Mouse (Mus musculus) spleen, adult 2 months (tissue): ENCODE data around the gene Gm42906. TPM values are rescaled to one million over a fixed set of nuclear protein-coding genes. Genes with fewer than 3 reads are reported as not detected.

Experiments used
- DNase-seq, 2 experiments: peaks; one replicate each; pipeline versions ENCODE4 v3.0.0 to v3.0.0-alpha.2; 2012 to 2021; ENCODE audit warnings: low spot score in 2 of 2, low read depth in 1 of 2
- H3K27ac ChIP-seq: fragments of 200-500 bp; 2 replicates; pipeline ENCODE4 v1.5.1; 2012; ENCODE audit warnings: low read length, inconsistent platforms; ENCODE audit not compliant: insufficient read depth
- H3K27me3 ChIP-seq: fragments of 200-500 bp; 2 replicates; pipeline ENCODE4 v1.6.1; 2012; ENCODE audit warnings: mild to moderate bottlenecking, moderate library complexity, low read length, inconsistent platforms; ENCODE audit not compliant: control insufficient read depth, insufficient read depth
- H3K36me3 ChIP-seq: fragments of 200-500 bp; 2 replicates; pipeline ENCODE4 v1.6.1; 2012; ENCODE audit warnings: mild to moderate bottlenecking, low read length, inconsistent platforms; ENCODE audit not compliant: control insufficient read depth, insufficient read depth
- H3K4me1 ChIP-seq: fragments of 200-500 bp; 2 replicates; pipeline ENCODE4 v1.6.1; 2011; ENCODE audit warnings: inconsistent platforms; ENCODE audit not compliant: control insufficient read depth, insufficient read depth, insufficient read length
- H3K4me3 ChIP-seq: fragments of 200-500 bp; 2 replicates; pipeline ENCODE4 v1.5.1; 2011; ENCODE audit warnings: mild to moderate bottlenecking, inconsistent platforms; ENCODE audit not compliant: insufficient read depth, insufficient read length; ENCODE audit errors: extremely low read depth
- CTCF ChIP-seq: fragments of 200-500 bp; IDR thresholded peaks from 2 replicates; pipeline ENCODE4 v1.5.1; 2011; ENCODE audit warnings: mild to moderate bottlenecking, inconsistent platforms; ENCODE audit not compliant: insufficient read depth, insufficient read length, insufficient replicate concordance; ENCODE audit errors: extremely low read depth
- POLR2A ChIP-seq: fragments of 200-500 bp; IDR thresholded peaks from 2 replicates; pipeline ENCODE4 v1.6.1; 2011; ENCODE audit warnings: low read depth, low read length, inconsistent platforms
- WGBS: fragments of 180-500 bp; shearing (Covaris S2); methylation state at CpG from one replicate; pipeline ENCODE4 v1.1.7; 2018; 5-methylcytosine and 5-hydroxymethylcytosine counted together
- polyA plus RNA-seq: library from polyadenylated mRNA; depleted of rRNA; stranded (reverse); fragments of >200 nt; gene quantifications from 2 replicates; pipeline ENCODE4 v1.2.3, GENCODE M21; 2012

Gene Gm42906
- polyA plus RNA-seq, 1 experiment, result not detected

DNA sequence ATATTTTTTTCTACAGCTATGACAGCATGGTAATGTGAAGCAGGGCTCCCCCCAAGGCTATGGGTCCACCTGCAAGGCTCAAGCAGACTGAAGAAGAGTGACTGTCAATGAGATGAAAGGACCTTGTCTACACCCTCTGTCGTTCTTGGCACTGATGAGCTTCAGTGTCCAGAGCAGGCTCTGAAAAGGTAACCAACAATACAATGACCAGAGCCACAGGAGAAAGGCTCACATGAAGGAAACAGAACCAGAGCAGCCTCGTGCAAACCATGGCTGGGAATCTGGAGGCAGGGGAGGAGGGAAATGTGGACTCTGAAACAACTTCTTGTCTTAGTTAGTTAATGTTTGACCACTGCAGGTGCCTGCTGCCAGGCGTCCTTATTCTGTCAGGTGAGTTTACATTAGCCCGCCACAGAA lies 252.1 kb downstream of the Gm42906 start:
- H3K4me3 ChIP-seq, result no peak overlapping the region
- H3K27ac ChIP-seq, result no peak overlapping the region
- no peaks in the 10 kb centered on the region for H3K27me3 ChIP-seq
- no peaks in the 10 kb centered on the region for H3K4me1 ChIP-seq
- no peak for TF ChIP-seq CTCF
- no peak for TF ChIP-seq POLR2A
- 79% methylated on average over 4 of the region's 4 CpGs for WGBS
- DNase-seq, result no peak
- H3K36me3 ChIP-seq, result no peaks in the 10 kb centered on the region

GRCm38 (mm10) chr5:151174485-151175460 lies 253.2 kb downstream of the Gm42906 start:
- no peak for DNase-seq
- H3K27me3 ChIP-seq, result no peaks in the 10 kb centered on the region
- no peaks in the 10 kb centered on the region for H3K4me1 ChIP-seq
- WGBS, result 88% methylated on average over 7 of the region's 7 CpGs
- no peaks in the 10 kb centered on the region for H3K36me3 ChIP-seq
- TF ChIP-seq POLR2A, result no peak
- TF ChIP-seq CTCF, result no peak
- H3K4me3 ChIP-seq, result no peak overlapping the region
- no peak overlapping the region for H3K27ac ChIP-seq

DNA sequence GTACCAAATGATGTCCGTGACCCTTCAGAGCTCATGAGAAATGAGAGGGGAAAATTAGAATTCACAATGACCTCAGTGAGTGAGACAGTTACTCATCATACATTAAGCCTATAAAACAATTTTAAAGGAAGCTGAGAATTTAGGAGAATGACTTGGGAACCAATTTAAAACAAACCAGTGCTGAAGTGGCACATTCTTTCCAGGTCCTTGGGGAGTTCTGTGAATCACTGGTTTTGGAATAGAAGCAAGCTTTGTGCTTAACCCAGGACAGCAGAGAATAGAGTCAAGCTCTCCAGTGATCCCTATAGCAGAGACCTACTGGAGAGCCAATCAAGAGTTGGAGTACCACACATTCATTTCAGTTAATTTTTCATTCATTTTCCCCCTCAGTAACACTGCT lies 254.2 kb downstream of the Gm42906 start:
- DNase-seq, result no peak
- Histone ChIP-seq H3K27ac (no peak overlapping the region), H3K4me3 (no peak overlapping the region), H3K4me1 (no peaks in the 10 kb centered on the region), H3K27me3 (no peaks in the 10 kb centered on the region), H3K36me3 (no peaks in the 10 kb centered on the region)
- TF ChIP-seq POLR2A (no peak), CTCF (no peak)
- 79% methylated on average over 1 of the region's 1 CpGs for WGBS

- H3K36me3 ChIP-seq, result no peaks in the 10 kb centered on the region
- no peaks in the 10 kb centered on the region for H3K27me3 ChIP-seq
- no peak for DNase-seq
- WGBS, result 87% methylated on average over 3 of the region's 3 CpGs
- H3K4me3 ChIP-seq, result no peak overlapping the region
- no peak for TF ChIP-seq CTCF
- TF ChIP-seq POLR2A, result no peak
- no peaks in the 10 kb centered on the region for H3K4me1 ChIP-seq
- H3K27ac ChIP-seq, result no peak overlapping the region
These were observed 257.7 kb downstream of the Gm42906 start for GRCm38 (mm10) chr5:151170168-151170750.

- H3K27me3 ChIP-seq, result no peaks in the 10 kb centered on the region
- TF ChIP-seq CTCF, result no peak
- TF ChIP-seq POLR2A, result no peak
- H3K4me1 ChIP-seq, result no peaks in the 10 kb centered on the region
- 86% methylated on average over 3 of the region's 3 CpGs for WGBS
- H3K4me3 ChIP-seq, result no peak overlapping the region
- DNase-seq, result no peak
- H3K27ac ChIP-seq, result no peak overlapping the region
- H3K36me3 ChIP-seq, result no peaks in the 10 kb centered on the region
These were observed 259.8 kb downstream of the Gm42906 start for GRCm38 (mm10) chr5:151168191-151168590.

DNA sequence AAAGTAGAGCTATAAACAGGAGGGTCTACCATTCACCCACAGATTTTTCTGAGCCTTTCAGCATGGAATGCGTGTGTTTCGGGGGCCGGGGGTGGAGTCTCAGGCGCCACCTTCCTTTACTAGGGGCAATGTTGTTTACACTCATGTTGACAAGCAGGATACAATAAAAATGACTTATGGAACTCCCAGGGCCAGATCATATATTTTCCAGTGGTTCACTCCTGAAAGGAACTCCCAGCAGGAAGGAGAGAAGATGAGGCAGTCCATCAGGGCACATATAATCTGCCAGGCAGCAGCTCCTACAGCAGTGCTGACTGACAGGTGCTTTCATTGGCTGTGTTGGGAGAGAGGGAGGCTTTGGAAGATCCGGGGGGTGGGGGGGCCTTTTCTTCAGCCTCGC lies 260.3 kb downstream of the Gm42906 start:
- H3K27me3 ChIP-seq, result no peaks in the 10 kb centered on the region
- no peaks in the 10 kb centered on the region for H3K4me1 ChIP-seq
- no peak overlapping the region for H3K4me3 ChIP-seq
- DNase-seq, result no peak
- WGBS, result 86% methylated on average over 6 of the region's 6 CpGs
- no peaks in the 10 kb centered on the region for H3K36me3 ChIP-seq
- H3K27ac ChIP-seq, result no peak overlapping the region
- TF ChIP-seq POLR2A, result no peak
- no peak for TF ChIP-seq CTCF

DNA sequence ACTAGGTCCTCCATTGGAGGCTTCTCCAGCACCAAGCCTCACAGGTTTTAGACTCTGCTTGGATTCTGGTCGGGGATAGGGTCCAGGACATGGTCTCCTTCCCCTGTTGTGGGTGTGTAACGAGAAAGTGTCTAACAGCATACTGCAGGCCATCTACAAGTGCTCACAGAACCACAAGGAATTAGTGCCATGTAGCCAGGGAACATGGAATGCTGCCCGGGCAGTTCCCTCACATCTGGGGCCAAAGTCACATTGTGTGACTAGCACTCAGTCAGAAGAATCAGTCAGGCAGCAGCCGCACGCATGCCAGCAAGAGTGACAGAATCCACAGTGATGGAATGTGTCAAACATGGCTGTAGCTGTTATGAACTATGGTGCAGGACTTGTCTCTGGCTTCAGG lies 261.7 kb downstream of the Gm42906 start:
- Histone ChIP-seq H3K4me3 (no peak overlapping the region), H3K36me3 (no peaks in the 10 kb centered on the region), H3K27ac (no peak overlapping the region), H3K27me3 (no peaks in the 10 kb centered on the region), H3K4me1 (no peaks in the 10 kb centered on the region)
- 87% methylated on average over 5 of the region's 5 CpGs for WGBS
- TF ChIP-seq CTCF, result no peak
- TF ChIP-seq POLR2A, result no peak
- DNase-seq, result no peak
